Comparison of ENCODE assay signal across 8 mouse cellular contexts in the genomic region with DNA sequence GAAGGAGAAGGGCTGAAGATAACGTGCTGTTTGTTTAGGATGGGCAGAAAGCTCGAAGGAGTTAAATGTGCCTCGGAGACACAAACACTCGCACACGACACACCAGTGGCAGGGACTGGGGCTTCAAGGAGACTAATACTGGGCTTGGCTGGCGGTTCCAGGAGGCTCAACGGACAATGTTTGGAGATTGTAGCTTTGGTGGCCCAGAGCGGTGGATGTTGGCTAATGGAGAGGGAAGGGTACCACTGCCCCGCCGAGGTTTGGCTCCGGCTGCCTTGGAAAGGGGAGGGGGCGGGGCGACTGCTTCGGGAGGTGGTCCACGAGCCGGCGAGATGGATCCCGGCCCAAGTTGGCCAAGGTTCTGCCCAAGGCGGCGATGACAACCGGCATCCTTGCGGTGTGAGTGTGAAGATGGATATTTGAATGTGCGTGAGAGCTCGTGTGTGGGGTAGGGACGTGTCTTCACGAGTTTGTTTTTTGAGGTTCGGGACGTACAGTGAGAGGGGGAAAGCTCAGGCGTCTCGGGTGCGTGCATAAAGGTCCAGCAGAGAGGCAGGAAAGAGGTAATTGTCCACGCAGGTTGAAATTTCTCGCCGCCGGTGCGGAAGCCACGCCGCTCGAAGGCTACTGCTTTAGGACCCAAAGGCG. TPM values are rescaled to one million over a fixed set of nuclear protein-coding genes. Genes with fewer than 3 reads are reported as not detected.
DNase-seq lines count a peak whose midpoint lies in the region; ATAC-seq lines count a peak whose summit lies in the region.

No protein-coding gene starts in this region.

- under 1% methylated on average over 40 of the region's 40 CpGs for WGBS in limb, embryonic 15.5 days

- H3K4me2 ChIP-seq in limb, embryonic 15.5 days: peak overlapping the region; percentile 73

- H3K9ac ChIP-seq in limb, embryonic 15.5 days: no peak overlapping the region

- intact Hi-C loops in heart, postnatal 10 days (cut with DNase I): no loop called here

- H3K9me3 ChIP-seq in limb, embryonic 15.5 days: no peaks in the 10 kb centered on the region

- H3K27ac ChIP-seq in limb, embryonic 15.5 days: no peak overlapping the region

- peaks cover 56% of the 10 kb centered on the region for H3K27me3 ChIP-seq in limb, embryonic 15.5 days

- ATAC-seq in limb, embryonic 15.5 days (ENCODE audit: insufficient number of reproducible peaks, low FRiP score, low TSS enrichment, low read depth): no peak
- ATAC-seq in inflammation-experienced regulatory T-cells, adult 6 months: no peak

- peaks cover 17% of the 10 kb centered on the region for H3K4me1 ChIP-seq in limb, embryonic 15.5 days

- peak overlapping the region; percentile 39 for H3K4me3 ChIP-seq in limb, embryonic 15.5 days

- DNase-seq in adrenal gland, postnatal 25 days: peak; percentile 3
- no peak for DNase-seq in adrenal gland, adult 2 months
- DNase-seq in ovary, postnatal 36 days (ENCODE audit: low spot score): peak; percentile 4
- no peak for DNase-seq in ovary, postnatal 14 days (ENCODE audit: low spot score)
- peak; percentile 1 to 5 for DNase-seq in heart, postnatal 10 days
- DNase-seq in right cerebral cortex, postnatal 10 days (ENCODE audit: low spot score in 2 of 2): peak; percentile 57 to 69

- no peaks in the 10 kb centered on the region for H3K36me3 ChIP-seq in limb, embryonic 15.5 days

RNA-seq across cellular contexts. Expression of gene Nmnat2, which starts 0.9 kb away (rescaled TPM):
- 0.76 and 1.2 TPM in 2 replicates for total RNA-seq in adrenal gland, postnatal 25 days (2021)
- 1 to 10 TPM in 1 of 2 experiments, under 1 TPM in 1; 0.78 to 1.1 TPM for total RNA-seq in adrenal gland, adult 2 months (2021)
- 0.84 and 1.0 TPM in 2 replicates for polyA plus RNA-seq in adrenal gland, adult 2 months (2012; rRNA removed)
- 1 to 10 TPM; 1.0 to 1.2 TPM for total RNA-seq in heart, postnatal 10 days (2021)
- 1.4 and 2.4 TPM in 2 replicates for polyA plus RNA-seq in limb, embryonic 15.5 days (2015; fragmentation: Nextera tagmentation; extraction: Ambion mirVana)
- 1 to 10 TPM in 2 of 3 experiments, under 1 TPM in 1; 0.34 to 4.1 (median 1.1) TPM for polyA plus RNA-seq in inflammation-experienced regulatory T-cells, adult 6 months (2017; shearing (Covaris generic))

RNA-seq across cellular contexts. Expression of gene Smg7, which starts 53.2 kb away (rescaled TPM):
- total RNA-seq in adrenal gland, postnatal 25 days (2021): 68.2 and 70.2 TPM in 2 replicates
- total RNA-seq in adrenal gland, adult 2 months (2021): 10 to 100 TPM; 48.8 to 82.2 TPM
- 34.4 and 43.5 TPM in 2 replicates for polyA plus RNA-seq in adrenal gland, adult 2 months (2012; rRNA removed)
- total RNA-seq in heart, postnatal 10 days (2021): 10 to 100 TPM; 47.5 to 49.8 TPM
- polyA plus RNA-seq in limb, embryonic 15.5 days (2015; fragmentation: Nextera tagmentation; extraction: Ambion mirVana): 23.6 and 25.9 TPM in 2 replicates
- polyA plus RNA-seq in inflammation-experienced regulatory T-cells, adult 6 months (2017; shearing (Covaris generic)): 10 to 100 TPM; 34.6 to 43.5 (median 38.8) TPM

Comparison
In these comparisons a context has a peak if more than half of its experiments do, and no peak if none do; other contexts are left out.
1. DNase-seq: peak in adrenal gland, postnatal 25 days (single experiment), ovary, postnatal 36 days (single experiment), heart, postnatal 10 days (2 of 2) and right cerebral cortex, postnatal 10 days (2 of 2); none in adrenal gland, adult 2 months (single experiment) and ovary, postnatal 14 days (single experiment).